Mouse (Mus musculus) hindbrain, embryonic 10.5 days (tissue): ENCODE measurements around the gene Fbln2. TPM values are rescaled to one million over a fixed set of nuclear protein-coding genes. Genes with fewer than 3 reads are reported as not detected.
A peak's percentile ranks its signal among the peaks of the same experiment; 100 is the strongest.
"Not testable (repeated sequence)": the region's sequence is repeated elsewhere in the genome, so short reads cannot be mapped to it uniquely, and the experiment has no call there.

ENCODE experiments used
- DNase-seq: peaks from one replicate; pipeline ENCODE4 v3.0.0-alpha.2; 2017; ENCODE audit warnings: low spot score
- H3K27ac ChIP-seq: fragments of 300-500 bp; sonication (generic); 2 replicates; pipeline ENCODE4 v1.5.1; 2016; ENCODE audit warnings: mild to moderate bottlenecking, moderate library complexity
- H3K27me3 ChIP-seq: fragments of 300-500 bp; sonication (generic); 2 replicates; pipeline ENCODE4 v1.6.1; 2016; ENCODE audit warnings: mild to moderate bottlenecking; ENCODE audit not compliant: poor library complexity, insufficient read depth, severe bottlenecking
- H3K36me3 ChIP-seq: fragments of 300-500 bp; sonication (generic); 2 replicates; pipeline ENCODE4 v1.6.1; 2016; ENCODE audit warnings: mild to moderate bottlenecking, moderate library complexity
- H3K4me1 ChIP-seq: fragments of 300-500 bp; sonication (generic); replicated peaks from 2 replicates; pipeline ENCODE4 v1.6.1; 2016; ENCODE audit warnings: mild to moderate bottlenecking
- H3K4me3 ChIP-seq: fragments of 300-500 bp; sonication (generic); 2 replicates; pipeline ENCODE4 v1.5.1; 2016; ENCODE audit warnings: mild to moderate bottlenecking, moderate library complexity
- H3K9me3 ChIP-seq: fragments of 300-500 bp; sonication (generic); 2 replicates; pipeline ENCODE4 v1.6.1; 2016; ENCODE audit warnings: mild to moderate bottlenecking, moderate library complexity
- WGBS: fragments of 180-500 bp; shearing (Covaris S2); methylation state at CpG from one replicate; pipeline ENCODE4 v1.1.7; 2016; 5-methylcytosine and 5-hydroxymethylcytosine counted together
- polyA plus RNA-seq: library from polyadenylated mRNA; unstranded; fragments of >200 nt; fragmentation: Nextera tagmentation; extraction: Ambion mirVana; gene quantifications from 2 replicates; pipeline ENCODE4 v1.2.1, GENCODE M21; 2016

The Fbln2 gene
- polyA plus RNA-seq, result 28.5 and 32.2 TPM in 2 replicates

DNA sequence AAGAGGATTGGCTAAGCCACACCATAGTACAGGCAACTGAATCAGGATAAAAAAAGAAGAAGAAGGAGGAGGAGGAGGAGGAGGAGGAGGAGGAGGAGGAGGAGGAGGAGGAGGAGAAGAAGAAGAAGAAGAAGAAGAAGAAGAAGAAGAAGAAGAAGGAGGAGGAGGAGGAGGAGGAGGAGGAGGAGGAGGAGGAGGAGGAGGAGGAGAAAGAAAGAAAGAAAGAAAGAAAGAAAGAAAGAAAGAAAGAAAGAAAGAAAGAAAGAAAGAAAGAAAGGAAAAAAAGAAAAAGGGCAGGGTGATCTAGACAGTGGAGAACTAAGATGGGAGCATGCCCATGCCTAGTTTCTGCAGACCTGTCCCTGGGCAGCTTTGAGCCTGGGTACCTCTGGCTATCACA, at the start of gene Fbln2:
TSS of gene Fbln2 (plus strand) at position 301 of the 400 bp plus-strand sequence.
- Histone ChIP-seq H3K4me1 (peaks cover 49% of the 10 kb centered on the region), H3K4me3 (peak within 1 kb of the TSS; percentile 53), H3K27me3 (peaks cover 47% of the 10 kb centered on the region), H3K27ac (peak within 1 kb of the TSS; percentile 77)
- H3K36me3 ChIP-seq, H3K9me3 ChIP-seq, DNase-seq: not testable (repeated sequence)

DNA sequence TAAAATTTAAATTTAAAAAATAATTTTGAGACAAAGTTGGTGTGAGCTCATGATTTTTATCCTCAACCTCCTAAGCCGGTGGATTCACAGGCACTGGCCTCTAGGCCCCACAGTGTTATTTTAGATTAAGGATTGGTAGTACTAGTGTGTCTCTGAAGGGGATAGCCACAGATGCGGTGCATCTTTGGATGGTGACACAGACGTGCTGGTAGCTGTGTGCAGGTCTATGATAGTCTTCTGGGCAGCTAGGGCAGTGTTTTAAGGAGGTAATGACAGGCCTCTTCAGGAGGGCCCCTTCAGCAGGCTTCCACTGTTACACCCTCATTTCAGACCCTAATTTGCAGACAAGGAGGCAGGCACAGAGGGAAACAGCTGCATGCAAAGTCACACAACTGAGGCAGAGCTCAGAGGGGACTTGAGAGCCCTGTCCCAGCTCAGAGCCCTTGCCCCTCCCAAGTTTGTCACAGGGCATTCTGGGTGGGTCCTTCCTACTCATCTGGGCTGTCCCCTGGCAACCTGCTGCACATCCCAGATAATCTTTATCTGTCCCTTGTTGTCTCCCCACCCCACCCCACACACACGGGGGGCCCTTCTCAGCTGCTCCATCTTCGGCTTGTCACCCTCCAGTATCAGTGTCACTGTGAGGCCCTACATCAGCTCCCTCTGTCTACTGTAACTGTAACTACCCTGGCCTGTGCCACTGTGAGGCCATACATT, 48.9 kb upstream of the Fbln2 start:
- H3K4me1 ChIP-seq, result peaks cover 45% of the 10 kb centered on the region
- WGBS, result 82% methylated on average over 5 of the region's 5 CpGs
- H3K4me3 ChIP-seq, result no peak overlapping the region
- H3K27me3 ChIP-seq, result no peaks in the 10 kb centered on the region
- no peak for DNase-seq
- peaks cover 17% of the 10 kb centered on the region for H3K36me3 ChIP-seq
- no peaks in the 10 kb centered on the region for H3K9me3 ChIP-seq
- H3K27ac ChIP-seq, result 0 out of 2 replicates have a peak overlapping the region, but pooled peaks have one; percentile 30

DNA sequence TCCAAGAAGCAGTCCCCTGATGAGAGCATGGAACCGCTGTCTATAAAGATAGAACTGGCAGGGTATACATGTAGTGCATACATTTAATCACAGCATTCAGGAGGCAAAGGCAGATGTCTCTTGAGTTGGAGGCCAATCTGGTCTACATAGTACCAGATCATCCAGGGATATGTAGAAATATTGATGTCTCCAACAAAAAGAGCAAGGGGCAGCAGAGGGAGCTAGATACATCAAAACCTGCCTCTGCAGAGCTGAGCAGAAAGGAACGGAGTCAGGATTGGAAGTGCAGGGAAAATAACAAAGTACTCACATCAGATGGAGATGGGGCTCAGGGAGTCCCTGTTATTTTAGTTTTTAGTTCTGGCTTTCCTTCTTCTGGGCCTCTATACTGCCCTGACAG, 47.7 kb upstream of the Fbln2 start:
- Histone ChIP-seq H3K27me3 (no peaks in the 10 kb centered on the region), H3K4me1 (peaks cover 32% of the 10 kb centered on the region), H3K36me3 (peaks cover 17% of the 10 kb centered on the region), H3K9me3 (no peaks in the 10 kb centered on the region), H3K4me3 (no peak overlapping the region), H3K27ac (no peak overlapping the region)
- no peak for DNase-seq
- WGBS, result 85% methylated on average over 2 of the region's 2 CpGs

DNA sequence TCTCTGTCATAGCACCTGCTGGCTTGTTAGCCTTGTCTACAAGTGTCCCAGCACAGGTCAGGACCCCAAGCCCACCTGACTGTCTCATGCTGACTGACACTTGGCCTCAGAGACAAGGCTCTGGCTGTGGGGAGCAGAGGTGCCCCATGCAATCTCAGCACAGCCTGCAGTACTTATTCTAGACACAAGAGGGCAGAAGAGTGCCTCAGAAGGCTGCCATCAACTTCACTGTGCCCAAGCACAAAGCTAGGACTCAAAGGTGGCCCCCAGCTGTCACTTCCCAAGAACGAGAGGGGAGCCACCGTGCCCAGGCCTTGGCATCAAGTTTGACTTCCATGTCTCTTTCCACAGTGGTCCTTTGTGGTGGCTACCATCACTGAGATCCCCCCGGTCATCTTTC, 47.0 kb upstream of the Fbln2 start:
- H3K4me1 ChIP-seq, result peaks cover 28% of the 10 kb centered on the region
- peak; percentile 73 for DNase-seq
- WGBS, result 38% methylated on average over 3 of the region's 3 CpGs
- no peaks in the 10 kb centered on the region for H3K9me3 ChIP-seq
- no peak overlapping the region for H3K4me3 ChIP-seq
- H3K27me3 ChIP-seq, result no peaks in the 10 kb centered on the region
- H3K36me3 ChIP-seq, result peaks cover 17% of the 10 kb centered on the region
- 0 out of 2 replicates have a peak overlapping the region, but pooled peaks have one; percentile 30 for H3K27ac ChIP-seq

DNA sequence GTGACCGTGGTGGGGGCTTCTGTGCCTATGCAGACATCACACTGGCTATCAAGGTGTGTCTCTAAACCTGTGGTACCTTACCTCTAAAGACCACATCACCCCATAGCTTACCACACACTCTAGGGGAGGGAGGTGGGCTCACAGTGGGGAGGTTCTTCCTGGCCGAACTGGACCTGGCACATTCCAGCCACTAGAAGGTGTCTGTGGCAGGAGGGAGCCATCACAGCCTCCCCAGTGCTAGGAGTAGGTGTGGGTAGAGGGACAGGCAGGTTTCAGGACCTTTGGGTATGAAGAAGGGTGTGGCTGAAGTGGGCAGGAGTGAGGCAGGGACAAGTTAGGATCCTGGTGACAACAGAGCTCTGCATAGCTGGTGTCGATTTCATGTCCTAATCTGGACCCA, 44.4 kb upstream of the Fbln2 start:
- Histone ChIP-seq H3K4me1 (peaks cover 15% of the 10 kb centered on the region; the same call in 1 of the 2 replicates), H3K27me3 (no peaks in the 10 kb centered on the region), H3K27ac (no peak overlapping the region), H3K9me3 (no peaks in the 10 kb centered on the region), H3K4me3 (no peak overlapping the region), H3K36me3 (peaks cover 30% of the 10 kb centered on the region)
- WGBS, result 67% methylated on average over 3 of the region's 3 CpGs
- no peak for DNase-seq

DNA sequence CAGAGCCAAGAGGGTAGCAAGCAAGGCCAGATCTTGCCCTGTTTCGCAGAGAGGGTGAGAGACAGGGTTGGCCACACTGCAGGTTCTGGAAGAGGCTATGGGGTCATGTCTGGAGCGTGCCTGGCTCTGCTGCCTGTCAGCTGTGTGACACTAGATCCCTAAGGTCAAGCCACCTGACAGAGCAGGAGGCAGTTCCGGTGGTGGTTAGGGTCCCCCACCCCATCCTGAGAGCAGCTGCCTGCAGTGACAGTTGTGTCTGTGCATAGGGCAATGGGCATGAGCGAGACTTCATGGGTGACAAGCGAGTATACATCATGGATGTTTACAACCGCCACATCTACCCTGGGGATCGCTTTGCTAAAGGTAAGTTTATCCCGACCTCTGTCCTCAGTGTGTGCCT, 43.1 kb upstream of the Fbln2 start:
- no peak for DNase-seq
- 90% methylated on average over 8 of the region's 8 CpGs for WGBS
- Histone ChIP-seq H3K27me3 (no peaks in the 10 kb centered on the region), H3K36me3 (peaks cover 43% of the 10 kb centered on the region), H3K27ac (no peak overlapping the region), H3K4me1 (peaks cover 9% of the 10 kb centered on the region; the same call in 1 of the 2 replicates), H3K4me3 (no peak overlapping the region), H3K9me3 (no peaks in the 10 kb centered on the region)

DNA sequence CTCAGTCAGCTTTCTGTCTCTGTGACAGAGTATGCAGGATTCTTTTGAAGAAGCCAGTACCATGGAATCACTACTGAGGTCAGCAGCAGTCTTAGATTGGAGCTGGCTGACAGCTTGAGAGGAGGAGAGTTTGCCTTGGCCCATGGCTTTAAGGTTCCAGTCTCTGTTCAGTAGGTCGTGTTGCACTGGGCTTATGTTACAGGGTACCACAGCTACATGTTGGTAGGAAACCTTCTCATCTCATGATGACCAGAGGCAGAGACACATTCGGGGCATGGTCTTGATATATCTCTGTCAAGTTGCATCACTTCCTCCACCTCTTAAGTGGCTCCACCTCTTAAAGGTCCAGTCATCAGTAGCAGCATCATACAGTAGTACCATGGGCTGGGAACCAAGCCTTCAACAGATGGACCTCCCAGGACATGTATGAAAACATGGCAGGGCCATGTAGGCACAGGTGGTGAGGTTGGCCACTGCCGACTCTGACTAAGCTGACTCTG, 40.8 kb upstream of the Fbln2 start:
- Histone ChIP-seq H3K9me3 (no peaks in the 10 kb centered on the region), H3K36me3 (peaks cover 40% of the 10 kb centered on the region)
- WGBS, result 82% methylated on average over 3 of the region's 3 CpGs

DNA sequence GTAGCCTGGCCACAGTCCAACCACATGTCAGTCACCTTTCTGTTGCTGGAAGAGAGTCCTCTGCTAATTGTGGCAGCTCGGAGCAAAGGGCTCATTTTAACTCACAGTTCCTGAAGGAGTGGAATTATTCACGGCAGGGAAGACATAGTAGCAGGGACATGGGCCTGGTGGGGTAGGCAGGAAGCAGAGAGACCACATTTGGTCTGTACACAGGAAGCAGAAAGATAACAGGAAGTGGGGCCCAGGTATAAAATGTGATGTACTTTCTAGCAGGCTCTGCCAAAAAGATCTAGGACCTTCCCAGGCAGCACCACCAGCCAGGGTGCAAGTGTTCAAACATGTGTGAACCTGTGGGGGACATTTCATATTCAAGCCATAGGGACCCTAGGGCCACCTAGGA, 39.9 kb upstream of the Fbln2 start:
- H3K27ac ChIP-seq, result no peak overlapping the region
- H3K27me3 ChIP-seq, result peaks cover under 1% of the 10 kb centered on the region; the same call in 1 of the 2 replicates
- no peaks in the 10 kb centered on the region for H3K9me3 ChIP-seq
- H3K4me1 ChIP-seq, result no peaks in the 10 kb centered on the region
- no peak for DNase-seq
- WGBS, result 85% methylated on average over 2 of the region's 2 CpGs
- H3K4me3 ChIP-seq, result no peak overlapping the region
- peaks cover 37% of the 10 kb centered on the region for H3K36me3 ChIP-seq

More for the DNA sequence above, 40.8 kb upstream of the Fbln2 start:
- Histone ChIP-seq H3K4me3 (no peak overlapping the region), H3K27ac (no peak overlapping the region), H3K27me3 (no peaks in the 10 kb centered on the region), H3K4me1 (no peaks in the 10 kb centered on the region)
- DNase-seq, result no peak

DNA sequence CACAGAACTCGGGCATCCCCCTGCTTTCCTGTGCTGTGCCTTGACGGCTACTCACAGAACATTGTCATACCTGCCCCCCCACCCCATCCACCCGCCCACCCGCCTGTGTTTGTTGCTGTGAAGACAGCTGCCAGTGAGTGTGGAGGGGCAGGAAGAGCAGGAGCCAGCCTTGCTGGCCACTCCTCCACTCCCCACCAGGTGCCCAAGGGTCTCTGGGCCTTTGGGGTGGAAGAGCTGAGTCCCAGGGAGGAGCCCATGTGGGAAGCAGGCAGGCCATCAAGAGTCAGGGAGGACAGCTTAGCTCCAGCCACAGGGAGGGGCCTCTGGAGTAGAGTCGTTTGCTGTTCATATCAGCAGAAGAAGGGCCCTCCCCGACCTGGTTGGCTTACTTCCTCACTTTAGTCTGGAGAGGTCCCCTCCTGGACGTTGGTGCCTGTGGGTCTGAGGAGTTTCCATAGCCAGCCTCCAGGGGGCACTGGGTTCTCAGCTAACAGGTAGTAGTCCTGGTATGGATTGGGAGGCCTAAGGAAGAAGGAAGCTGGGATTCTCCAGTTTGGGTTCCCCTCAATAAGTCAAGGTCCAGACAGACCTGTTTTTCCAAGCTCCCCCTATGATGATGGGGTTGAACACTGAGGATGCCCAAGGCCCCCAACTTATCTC, 38.9 kb upstream of the Fbln2 start:
- no peaks in the 10 kb centered on the region for H3K9me3 ChIP-seq
- no peaks in the 10 kb centered on the region for H3K4me1 ChIP-seq

DNA sequence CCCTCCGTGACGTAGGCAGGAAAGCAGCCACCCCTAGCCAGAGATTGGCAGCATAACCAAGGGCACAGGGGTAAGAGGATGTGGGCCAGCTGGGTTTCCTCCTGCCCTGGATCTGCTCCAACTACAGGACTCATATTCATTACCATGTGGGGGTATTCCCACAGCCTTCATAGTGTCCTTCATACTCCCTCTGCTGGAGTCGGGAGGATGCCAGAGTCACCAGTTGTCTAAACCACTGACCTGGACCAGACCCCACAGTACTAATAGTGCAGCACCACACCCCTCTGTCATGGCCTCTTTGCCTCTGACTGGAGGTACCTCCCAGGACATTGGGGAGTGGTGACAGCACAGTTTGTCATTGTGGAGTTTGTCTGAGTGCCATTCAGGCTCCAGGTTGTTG, 38.0 kb upstream of the Fbln2 start:
- WGBS, result 77% methylated on average over 3 of the region's 3 CpGs

More for the DNA sequence above, 38.9 kb upstream of the Fbln2 start:
- H3K4me3 ChIP-seq, result no peak overlapping the region
- WGBS, result 46% methylated on average over 7 of the region's 7 CpGs
- H3K36me3 ChIP-seq, result peaks cover 34% of the 10 kb centered on the region
- no peak overlapping the region for H3K27ac ChIP-seq
- H3K27me3 ChIP-seq, result peaks cover 5% of the 10 kb centered on the region; the same call in 1 of the 2 replicates
- peak; percentile 71 for DNase-seq

DNA sequence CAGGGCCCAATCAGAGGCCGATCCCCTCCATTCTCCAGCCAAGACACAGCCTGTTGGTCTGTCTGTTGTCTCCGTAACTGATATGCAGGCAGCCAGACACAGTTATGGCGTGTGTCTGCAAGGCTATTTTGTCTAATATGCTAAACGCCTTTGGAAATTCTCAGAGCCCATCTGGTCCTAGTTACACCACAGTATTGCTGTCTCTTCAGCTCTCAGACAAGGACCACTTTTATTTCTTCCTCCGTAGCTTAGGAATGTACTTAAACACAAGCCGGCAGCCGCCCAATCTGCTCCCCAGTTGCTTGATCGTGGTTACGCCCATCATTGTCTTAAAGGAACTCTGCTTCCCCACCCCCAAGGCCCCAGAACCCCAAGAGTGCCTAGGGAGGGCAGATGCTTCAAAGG, 31.5 kb upstream of the Fbln2 start:
- peak; percentile 16 for DNase-seq

More for the DNA sequence above, 38.0 kb upstream of the Fbln2 start:
- H3K27me3 ChIP-seq, result peaks cover 5% of the 10 kb centered on the region; the same call in 1 of the 2 replicates
- H3K36me3 ChIP-seq, result peaks cover 31% of the 10 kb centered on the region
- H3K4me1 ChIP-seq, result no peaks in the 10 kb centered on the region
- H3K9me3 ChIP-seq, result no peaks in the 10 kb centered on the region
- H3K4me3 ChIP-seq, result no peak overlapping the region
- H3K27ac ChIP-seq, result no peak overlapping the region
- no peak for DNase-seq

DNA sequence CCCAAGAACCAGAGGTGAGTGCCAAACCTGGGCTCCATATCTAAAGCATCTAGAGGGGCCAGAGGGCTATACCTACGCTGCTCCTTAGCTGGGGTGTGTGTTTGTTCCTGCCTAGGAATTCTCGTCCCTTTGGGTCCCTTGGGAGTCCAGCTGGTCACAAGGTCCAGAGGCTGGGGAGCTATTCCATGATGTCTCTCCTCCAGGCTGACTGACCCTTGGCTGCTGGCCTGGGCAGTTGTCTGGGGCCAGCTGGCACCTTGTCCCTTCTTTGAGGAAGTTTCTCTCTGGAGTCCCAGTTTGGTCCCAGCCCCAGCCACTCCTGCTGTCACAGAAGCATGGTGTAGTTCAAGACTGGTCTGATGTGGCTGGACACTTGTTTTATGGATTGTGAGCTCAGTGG, 30.9 kb upstream of the Fbln2 start:
- Histone ChIP-seq H3K4me3 (no peak overlapping the region), H3K9me3 (no peaks in the 10 kb centered on the region), H3K27ac (peak overlapping the region; percentile 66), H3K4me1 (peaks cover 29% of the 10 kb centered on the region), H3K36me3 (no peaks in the 10 kb centered on the region), H3K27me3 (peaks cover 5% of the 10 kb centered on the region; the same call in 1 of the 2 replicates)
- DNase-seq, result no peak
- WGBS, result 74% methylated on average over 2 of the region's 2 CpGs

More for the DNA sequence above, 31.5 kb upstream of the Fbln2 start:
- peaks cover 5% of the 10 kb centered on the region; the same call in 1 of the 2 replicates for H3K27me3 ChIP-seq
- H3K4me1 ChIP-seq, result peaks cover 29% of the 10 kb centered on the region
- H3K4me3 ChIP-seq, result no peak overlapping the region
- peak overlapping the region; percentile 66 for H3K27ac ChIP-seq
- no peaks in the 10 kb centered on the region for H3K9me3 ChIP-seq
- WGBS, result 56% methylated on average over 9 of the region's 9 CpGs
- no peaks in the 10 kb centered on the region for H3K36me3 ChIP-seq

DNA sequence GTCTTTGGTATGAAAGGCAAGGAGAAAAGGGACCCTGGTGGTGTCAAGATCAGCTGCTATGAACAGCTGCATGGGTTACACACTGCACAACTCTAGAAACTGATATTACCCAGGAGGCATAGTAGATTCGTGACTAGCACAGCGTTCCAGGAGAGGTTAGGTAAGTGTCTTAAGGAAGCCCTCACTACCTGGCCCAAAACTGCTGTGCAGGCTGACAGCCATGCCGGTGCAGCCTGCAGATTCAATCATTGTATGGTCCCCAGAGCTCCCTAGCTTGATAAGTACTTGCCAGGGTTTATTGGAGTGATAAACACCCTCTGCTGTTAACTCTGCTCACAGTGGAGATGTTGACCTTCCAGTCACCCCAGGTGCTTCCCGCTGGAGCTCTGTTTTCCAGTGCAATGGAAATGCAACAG, 30.2 kb upstream of the Fbln2 start:
- no peak overlapping the region for H3K27ac ChIP-seq
- WGBS, result 85% methylated on average over 4 of the region's 4 CpGs
- H3K36me3 ChIP-seq, result no peaks in the 10 kb centered on the region
- H3K4me1 ChIP-seq, result peaks cover 29% of the 10 kb centered on the region
- H3K9me3 ChIP-seq, result no peaks in the 10 kb centered on the region
- no peak for DNase-seq
- peaks cover 5% of the 10 kb centered on the region; the same call in 1 of the 2 replicates for H3K27me3 ChIP-seq
- H3K4me3 ChIP-seq, result no peak overlapping the region
